Mouse (Mus musculus): ENCODE results near the gene Rab3il1. TPM values are rescaled to one million over a fixed set of nuclear protein-coding genes. Genes with fewer than 3 reads are reported as not detected.

Rab3il1 gene
- total and polyA plus RNA-seq, 3 experiments = 1.0 to 1.4 TPM; not detected in 1

- DNase-seq (ENCODE audit: low read depth, low spot score) = no peak
- H3K9ac ChIP-seq (ENCODE audit: control insufficient read depth, low read depth, low read length, poor library complexity, severe bottlenecking) = no peak overlapping the region
- H3K4me1 ChIP-seq (ENCODE audit: control insufficient read depth in 1 of 2, insufficient read depth in 2 of 2, low read length in 2 of 2) = peaks cover 31 to 42% of the 10 kb centered on the region in 2 experiments
- no peaks in the 10 kb centered on the region for H3K27me3 ChIP-seq (ENCODE audit: control insufficient read depth in 1 of 2, insufficient read depth in 2 of 2, low read length in 2 of 2)
- H3K4me3 ChIP-seq (ENCODE audit: control insufficient read depth in 1 of 2, insufficient read depth in 1 of 2, low read depth in 2 of 2, low read length in 2 of 2) = no peak overlapping the region
- TF ChIP-seq MYB (IDR thresholded peaks at IDR 0.05; ENCODE audit: low read depth, low read length) = no peak
- TF ChIP-seq MYC (IDR thresholded peaks at IDR 0.05; ENCODE audit: low read depth, low read length) = no peak
- TF ChIP-seq USF1 (IDR thresholded peaks at IDR 0.05; ENCODE audit: low read depth, low read length) = no peak
- TF ChIP-seq JUND (IDR thresholded peaks at IDR 0.05; ENCODE audit: low read depth, low read length) = no peak
- TF ChIP-seq ZKSCAN1 (IDR thresholded peaks at IDR 0.05; ENCODE audit: low read depth, low read length) = no peak
- H3K27ac ChIP-seq (ENCODE audit: control insufficient read depth, low read depth, low read length) = no peak overlapping the region
- no peaks in the 10 kb centered on the region for H3K9me3 ChIP-seq (replicated peaks; ENCODE audit: insufficient read depth, low read length)
- H3K79me2 ChIP-seq (ENCODE audit: control insufficient read depth, insufficient read depth, low read length, poor library complexity) = no peaks in the 10 kb centered on the region
- peaks cover 0 to 37% of the 10 kb centered on the region in 2 experiments; a peak in 2 of 4 replicates for H3K36me3 ChIP-seq (ENCODE audit: control insufficient read depth in 1 of 2, insufficient read depth in 2 of 2, low read length in 2 of 2)
Measured at GRCm38 (mm10) chr19:9952912-9953311, 48.6 kb upstream of the Rab3il1 start.

- peak; percentile 79 for DNase-seq (ENCODE audit: low read depth, low spot score)
- peaks cover 0 to 38% of the 10 kb centered on the region in 2 experiments; a peak in 2 of 4 replicates for H3K36me3 ChIP-seq (ENCODE audit: control insufficient read depth in 1 of 2, insufficient read depth in 2 of 2, low read length in 2 of 2)
- H3K4me1 ChIP-seq (ENCODE audit: control insufficient read depth in 1 of 2, insufficient read depth in 2 of 2, low read length in 2 of 2) = peaks cover 34 to 44% of the 10 kb centered on the region in 2 experiments
- peak overlapping the region; percentile 80 for H3K27ac ChIP-seq (ENCODE audit: control insufficient read depth, low read depth, low read length)
- H3K79me2 ChIP-seq (ENCODE audit: control insufficient read depth, insufficient read depth, low read length, poor library complexity) = no peaks in the 10 kb centered on the region
- peak overlapping the region; percentile 59 for H3K9ac ChIP-seq (ENCODE audit: control insufficient read depth, low read depth, low read length, poor library complexity, severe bottlenecking)
- H3K27me3 ChIP-seq (ENCODE audit: control insufficient read depth in 1 of 2, insufficient read depth in 2 of 2, low read length in 2 of 2) = no peaks in the 10 kb centered on the region
- H3K9me3 ChIP-seq (replicated peaks; ENCODE audit: insufficient read depth, low read length) = no peaks in the 10 kb centered on the region
- H3K4me3 ChIP-seq (ENCODE audit: control insufficient read depth in 1 of 2, insufficient read depth in 1 of 2, low read depth in 2 of 2, low read length in 2 of 2) = peak overlapping the region; percentile 36 to 56
- TF ChIP-seq POLR2A (IDR thresholded peaks at IDR 0.05; ENCODE audit: control insufficient read depth in 1 of 2, insufficient read depth in 1 of 2, low read depth in 1 of 2, low read length in 2 of 2, poor library complexity in 1 of 2) = no peak; a peak in 1 of 4 replicates
- TF ChIP-seq TBP (IDR thresholded peaks at IDR 0.05; ENCODE audit: low read depth, low read length) = no peak
- 0 out of 2 replicates have a peak, but pooled peaks have one; percentile 12 for TF ChIP-seq ELF1 (IDR thresholded peaks at IDR 0.05; ENCODE audit: low read depth, low read length)
- peak; percentile 80; the same call in 1 of the 2 replicates for TF ChIP-seq MYC (IDR thresholded peaks at IDR 0.05; ENCODE audit: low read depth, low read length)
- no peak for TF ChIP-seq MAFK (IDR thresholded peaks at IDR 0.05; ENCODE audit: borderline replicate concordance, low read depth, low read length)
- peak; percentile 35; the same call in 1 of the 2 replicates for TF ChIP-seq GABPA (IDR thresholded peaks at IDR 0.05; ENCODE audit: low read depth, low read length)
- TF ChIP-seq CHD1 (IDR thresholded peaks at IDR 0.05; ENCODE audit: low read depth, low read length) = no peak
- peak; percentile 78 for TF ChIP-seq MXI1 (IDR thresholded peaks at IDR 0.05; ENCODE audit: low read depth, low read length)
- TF ChIP-seq BHLHE40 (IDR thresholded peaks at IDR 0.05; ENCODE audit: borderline replicate concordance, low read depth, low read length) = no peak
- TF ChIP-seq RAD21 (IDR thresholded peaks at IDR 0.05; ENCODE audit: low read depth, low read length) = no peak
- no peak for TF ChIP-seq UBTF (IDR thresholded peaks at IDR 0.05; ENCODE audit: borderline replicate concordance, insufficient read depth, low read depth, low read length)
- TF ChIP-seq E2F4 (IDR thresholded peaks at IDR 0.05; ENCODE audit: borderline replicate concordance, low read depth, low read length) = no peak
- no peak for TF ChIP-seq SMC3 (IDR thresholded peaks at IDR 0.05; ENCODE audit: low read depth, low read length)
- TF ChIP-seq HCFC1 (IDR thresholded peaks at IDR 0.05; ENCODE audit: low read depth, low read length) = no peak; the same call in 1 of the 2 replicates
- no peak for TF ChIP-seq MAZ (IDR thresholded peaks at IDR 0.05; ENCODE audit: low read depth, low read length)
- TF ChIP-seq POLR2AphosphoS2 (IDR thresholded peaks at IDR 0.05; ENCODE audit: low read length) = no peak
- no peak for TF ChIP-seq USF1 (IDR thresholded peaks at IDR 0.05; ENCODE audit: low read depth, low read length)
- TF ChIP-seq CHD2 (IDR thresholded peaks at IDR 0.05; ENCODE audit: low read length) = no peak
- no peak for TF ChIP-seq TAL1 (IDR thresholded peaks at IDR 0.05; ENCODE audit: low read length)
- peak; percentile 75 for TF ChIP-seq ETS1 (IDR thresholded peaks at IDR 0.05; ENCODE audit: low read depth, low read length)
- no peak for TF ChIP-seq POLR2AphosphoS5 (IDR thresholded peaks at IDR 0.05; ENCODE audit: borderline replicate concordance, low read depth, low read length)
- TF ChIP-seq MAX (IDR thresholded peaks at IDR 0.05; ENCODE audit: low read length) = peak; percentile 73; the same call in 1 of the 2 replicates
- peak; percentile 51 to 54; a peak in 3 of 4 replicates for TF ChIP-seq EP300 (IDR thresholded peaks at IDR 0.05; ENCODE audit: low read depth in 1 of 2, low read length in 2 of 2)
- TF ChIP-seq SIN3A (IDR thresholded peaks at IDR 0.05; ENCODE audit: low read length) = no peak; the same call in 1 of the 2 replicates
- TF ChIP-seq MYB (IDR thresholded peaks at IDR 0.05; ENCODE audit: low read depth, low read length) = no peak
- TF ChIP-seq RCOR1 (IDR thresholded peaks at IDR 0.05; ENCODE audit: low read depth, low read length) = peak; percentile 65; the same call in 1 of the 2 replicates
- no peak for TF ChIP-seq KAT2A (conservative IDR thresholded peaks at IDR 0.05; ENCODE audit: low read depth, low read length)
- TF ChIP-seq ZC3H11A (IDR thresholded peaks at IDR 0.05; ENCODE audit: low read depth, low read length) = no peak
Measured at GRCm38 (mm10) chr19:9954055-9954810, 47.2 kb upstream of the Rab3il1 start.

Measured in MEL (cell line).